ENCODE assay signal across 8 mouse cellular contexts in genomic region chrX:79516977-79517645, GRCm38 (mm10). TPM values are rescaled to one million over a fixed set of nuclear protein-coding genes. Genes with fewer than 3 reads are reported as not detected.
A peak's percentile ranks its signal among the peaks of the same experiment; 100 is the strongest.
DNase-seq lines count a peak whose midpoint lies in the region; ATAC-seq and TF ChIP-seq lines count a peak whose summit lies in the region.

Gene Gm7173, minus strand, starts transcription at chrX:79517285.

- no peak for TF ChIP-seq POLR2A in lung, adult 2 months (IDR thresholded peaks at IDR 0.05; ENCODE audit: borderline replicate concordance, extremely low read depth, low read depth, low read length)

- no peak within 1 kb of the TSS for H3K27ac ChIP-seq in forebrain, embryonic 15.5 days (replicated peaks)
- H3K27ac ChIP-seq in hindbrain, embryonic 13.5 days: 0 out of 2 replicates have a peak within 1 kb of the TSS, but pooled peaks have one; percentile 1

- H3K27me3 ChIP-seq in forebrain, embryonic 15.5 days: no peaks in the 10 kb centered on the region
- no peaks in the 10 kb centered on the region for H3K27me3 ChIP-seq in hindbrain, embryonic 13.5 days

- H3K4me1 ChIP-seq in forebrain, embryonic 15.5 days: no peaks in the 10 kb centered on the region
- H3K4me1 ChIP-seq in hindbrain, embryonic 13.5 days (replicated peaks): no peaks in the 10 kb centered on the region
- no peaks in the 10 kb centered on the region for H3K4me1 ChIP-seq in lung, adult 2 months (ENCODE audit: control insufficient read depth, insufficient read depth, low read length)

- peak; percentile 61 for DNase-seq in ES-CJ7 (ENCODE audit: low read depth, low spot score)
- DNase-seq in cerebellum, adult 11-12 months: peak; percentile 6
- peak; percentile 42 to 54 for DNase-seq in layer of hippocampus, postnatal 10 days (ENCODE audit: low spot score in 2 of 2)
- peak; percentile 36 for DNase-seq in lung, adult 2 months
- peak; percentile 16 for DNase-seq in ovary, postnatal 14 days (ENCODE audit: low spot score)

- H3K4me3 ChIP-seq in forebrain, embryonic 15.5 days: peak within 1 kb of the TSS; percentile 42
- H3K4me3 ChIP-seq in hindbrain, embryonic 13.5 days: peak within 1 kb of the TSS; percentile 43
- H3K4me3 ChIP-seq in lung, adult 2 months (replicated peaks; ENCODE audit: extremely low read depth, low read depth, low read length): peak within 1 kb of the TSS; percentile 48

- no peaks in the 10 kb centered on the region for H3K36me3 ChIP-seq in forebrain, embryonic 15.5 days
- H3K36me3 ChIP-seq in hindbrain, embryonic 13.5 days: no peaks in the 10 kb centered on the region

- peak; percentile 90 for ATAC-seq in forebrain, embryonic 15.5 days (replicated peaks)
- ATAC-seq in hindbrain, embryonic 13.5 days (ENCODE audit: low FRiP score): peak; percentile 88
- no peak for ATAC-seq in activated CD4-positive, CD25-positive, alpha-beta regulatory T cell, adult 4 months

- H3K4me2 ChIP-seq in forebrain, embryonic 15.5 days (replicated peaks): peak within 1 kb of the TSS; percentile 42
- peak within 1 kb of the TSS; percentile 52 for H3K4me2 ChIP-seq in hindbrain, embryonic 13.5 days

- no peaks in the 10 kb centered on the region for H3K9me3 ChIP-seq in forebrain, embryonic 15.5 days
- H3K9me3 ChIP-seq in hindbrain, embryonic 13.5 days: no peaks in the 10 kb centered on the region

- H3K9ac ChIP-seq in forebrain, embryonic 15.5 days (replicated peaks): 0 out of 2 replicates have a peak within 1 kb of the TSS, but pooled peaks have one; percentile 26
- H3K9ac ChIP-seq in hindbrain, embryonic 13.5 days: peak within 1 kb of the TSS; percentile 26; the same call in 1 of the 2 replicates

- no peak for TF ChIP-seq CTCF in lung, adult 2 months (IDR thresholded peaks at IDR 0.05; ENCODE audit: insufficient read depth, low read length)

- 28% methylated on average over 23 of the region's 23 CpGs for WGBS in forebrain, embryonic 15.5 days
- WGBS in hindbrain, embryonic 13.5 days: 27% methylated on average over 23 of the region's 23 CpGs
- WGBS in lung, adult 2 months: 25% methylated on average over 23 of the region's 23 CpGs

RNA-seq across cellular contexts. Expression of gene Gm7173, which starts in this region (rescaled TPM):
- 0.98 and 1.7 TPM in 2 replicates for polyA plus RNA-seq in forebrain, embryonic 15.5 days (2015; fragmentation: Nextera tagmentation; extraction: Ambion mirVana)
- polyA plus RNA-seq in hindbrain, embryonic 13.5 days (2015; fragmentation: Nextera tagmentation; extraction: Ambion mirVana): 1.0 and 2.0 TPM in 2 replicates
- total RNA-seq in layer of hippocampus, postnatal 10 days (2021): 1 to 10 TPM; 1.5 to 1.7 TPM
- polyA plus RNA-seq in lung, adult 2 months (2012; rRNA removed): 0.15 and 0.37 TPM in 2 replicates
- polyA plus RNA-seq in activated CD4-positive, CD25-positive, alpha-beta regulatory T cell, adult 4 months (2017; shearing (Covaris generic)): under 1 TPM in 1 of 2 experiments, not detected in 1; 0.08 TPM

Comparison
In these comparisons a context has a peak if more than half of its experiments do, and no peak if none do; other contexts are left out.
1. Peak in DNase-seq and H3K4me3 ChIP-seq in lung, adult 2 months; RNA of the gene not detected or under 1 TPM.
2. DNase-seq: peak in every context shown above with its lines; median percentile 61 in ES-CJ7; 48 in layer of hippocampus, postnatal 10 days; 36 in lung, adult 2 months; 16 in ovary, postnatal 14 days; 6 in cerebellum, adult 11-12 months.